ENCODE assay signal across 37 mouse cellular contexts in the genomic region with DNA sequence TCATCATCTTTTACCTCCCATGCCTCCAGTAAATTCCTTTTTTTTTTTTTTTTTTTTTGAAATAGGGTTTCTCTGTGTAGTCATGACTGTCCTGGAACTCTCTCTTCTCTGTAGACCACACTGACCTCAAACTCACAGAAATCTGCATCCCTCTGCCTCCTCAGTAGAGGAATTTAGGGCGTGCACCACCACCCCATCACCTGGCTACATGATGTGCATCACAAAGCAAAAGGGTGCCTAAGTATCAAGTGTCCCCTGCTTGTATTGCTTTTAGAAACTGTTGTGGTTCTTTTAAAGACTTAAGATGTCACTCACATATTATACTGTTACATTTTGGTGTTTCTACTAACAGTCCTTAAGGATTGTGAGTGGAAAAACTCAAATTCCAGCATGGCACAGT. TPM values are rescaled to one million over a fixed set of nuclear protein-coding genes. Genes with fewer than 3 reads are reported as not detected.
"Had no signal": no experiment of that assay in that cellular context is flagged by ENCODE, and none has a peak within 500 bp of the region (broad histone marks: within the 10 kb centered on the region; RNA-seq: fewer than 3 reads in every experiment).

No protein-coding gene starts in this region.

- H3K4me2 ChIP-seq: heart, embryonic 12.5 days; hindbrain, embryonic 12.5 days; hindbrain, embryonic 15.5 days; limb, embryonic 12.5 days; liver, embryonic 11.5 days; liver, embryonic 13.5 days; liver, embryonic 15.5 days had no signal

- H3K36me3 ChIP-seq: heart, embryonic 10.5 days; heart, embryonic 12.5 days; hindbrain, embryonic 12.5 days; hindbrain, embryonic 15.5 days; limb, embryonic 10.5 days; limb, embryonic 12.5 days; liver, embryonic 13.5 days; liver, embryonic 15.5 days had no signal

- H3K9ac ChIP-seq: heart, embryonic 12.5 days; hindbrain, embryonic 12.5 days; hindbrain, embryonic 15.5 days; limb, embryonic 12.5 days; liver, embryonic 13.5 days; liver, embryonic 15.5 days; liver, postnatal 0 days had no signal

- H3K9me3 ChIP-seq: heart, embryonic 10.5 days; heart, embryonic 12.5 days; hindbrain, embryonic 10.5 days; hindbrain, embryonic 12.5 days; hindbrain, embryonic 15.5 days; limb, embryonic 10.5 days; liver, embryonic 13.5 days; liver, embryonic 15.5 days had no signal

- H3K4me3 ChIP-seq: heart, embryonic 10.5 days; heart, embryonic 12.5 days; hindbrain, embryonic 10.5 days; hindbrain, embryonic 12.5 days; hindbrain, embryonic 15.5 days; layer of hippocampus, adult 2 months; left cerebral cortex, adult 2 months; limb, embryonic 10.5 days; limb, embryonic 12.5 days; liver, embryonic 13.5 days; liver, embryonic 15.5 days had no signal

- H3K27me3 ChIP-seq: heart, embryonic 12.5 days; liver, embryonic 13.5 days; liver, embryonic 15.5 days had no signal

- ATAC-seq: hindbrain, postnatal 0 days; intestine, postnatal 0 days; liver, postnatal 0 days had no signal

- DNase-seq: gastrocnemius, postnatal 14 days; gastrocnemius, postnatal 36 days; heart, adult 18-20 months; heart, postnatal 10 days; heart, postnatal 4 days; kidney, adult 18-20 months; kidney, adult 8-10 months; kidney, postnatal 10 days; kidney, postnatal 25 days; kidney, postnatal 4 days; liver; liver, embryonic 13.5 days; liver, postnatal 0 days had no signal

- H3K27ac ChIP-seq: heart, embryonic 10.5 days; hindbrain, embryonic 10.5 days; hindbrain, embryonic 12.5 days; hindbrain, embryonic 15.5 days; hindbrain, postnatal 0 days; layer of hippocampus, adult 2 months; left cerebral cortex, adult 2 months; limb, embryonic 10.5 days; limb, embryonic 12.5 days; liver, embryonic 13.5 days; liver, embryonic 15.5 days had no signal

- H3K4me1 ChIP-seq: heart, embryonic 10.5 days; hindbrain, embryonic 15.5 days; liver, embryonic 13.5 days; liver, embryonic 15.5 days had no signal

RNA-seq across cellular contexts. Expression of a gene that starts 57.8 kb away (rescaled TPM):
- total RNA-seq: gastrocnemius, adult 18-20 months; gastrocnemius, adult 8-10 months; gastrocnemius, postnatal 14 days; gastrocnemius, postnatal 36 days; heart, adult 18-20 months; heart, adult 8-10 months; heart, postnatal 10 days; heart, postnatal 25 days; heart, postnatal 4 days had no signal
- polyA plus RNA-seq: gonadal fat pad, adult 2 months; heart, embryonic 10.5 days; heart, embryonic 12.5 days; heart, embryonic 14.5 days; heart, embryonic 16.5 days; intestine, embryonic 14.5 days; intestine, postnatal 0 days; kidney, embryonic 14.5 days; kidney, embryonic 16.5 days; limb, embryonic 14.5 days; liver, embryonic 11.5 days; liver, embryonic 13.5 days; liver, embryonic 15.5 days; liver, postnatal 0 days had no signal
